Mouse (Mus musculus) retina, embryonic 14.5 days (tissue): ENCODE results near the gene Cbx5.
A peak's percentile ranks its signal among the peaks of the same experiment; 100 is the strongest.
"Not testable (repeated sequence)": the region's sequence is repeated elsewhere in the genome, so short reads cannot be mapped to it uniquely, and the experiment has no call there.

Source experiments
- DNase-seq: peaks from one replicate; pipeline ENCODE4 v3.0.0-alpha.2; 2015; ENCODE audit warnings: low spot score

The Cbx5 gene

DNA sequence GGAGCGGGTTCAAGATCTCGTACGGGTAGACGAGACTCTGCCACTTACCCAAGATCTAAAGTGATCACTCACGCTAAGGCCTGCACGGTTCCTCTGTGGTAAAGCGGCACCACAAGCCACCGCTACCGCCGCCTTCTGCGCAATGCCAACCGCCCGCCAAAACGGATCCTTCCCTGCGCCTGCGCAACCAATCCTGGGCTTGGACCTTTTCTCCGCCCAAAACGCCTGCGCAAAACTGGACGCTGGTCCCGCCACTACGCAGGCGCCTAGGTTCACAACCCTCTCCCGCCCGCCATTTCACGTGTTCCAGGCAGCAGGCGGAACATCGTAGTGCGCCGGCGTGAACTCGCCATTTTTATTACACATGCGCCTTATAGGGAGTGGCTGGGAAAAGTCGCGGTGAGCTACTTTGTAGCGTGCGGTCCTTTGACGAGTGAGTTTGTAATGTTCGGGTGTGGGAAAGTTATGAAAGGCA is at the start of gene Cbx5:
TSS of gene Cbx5 (minus strand) at position 132 of the 475 bp plus-strand sequence.
- peak; percentile 98 for DNase-seq

DNA sequence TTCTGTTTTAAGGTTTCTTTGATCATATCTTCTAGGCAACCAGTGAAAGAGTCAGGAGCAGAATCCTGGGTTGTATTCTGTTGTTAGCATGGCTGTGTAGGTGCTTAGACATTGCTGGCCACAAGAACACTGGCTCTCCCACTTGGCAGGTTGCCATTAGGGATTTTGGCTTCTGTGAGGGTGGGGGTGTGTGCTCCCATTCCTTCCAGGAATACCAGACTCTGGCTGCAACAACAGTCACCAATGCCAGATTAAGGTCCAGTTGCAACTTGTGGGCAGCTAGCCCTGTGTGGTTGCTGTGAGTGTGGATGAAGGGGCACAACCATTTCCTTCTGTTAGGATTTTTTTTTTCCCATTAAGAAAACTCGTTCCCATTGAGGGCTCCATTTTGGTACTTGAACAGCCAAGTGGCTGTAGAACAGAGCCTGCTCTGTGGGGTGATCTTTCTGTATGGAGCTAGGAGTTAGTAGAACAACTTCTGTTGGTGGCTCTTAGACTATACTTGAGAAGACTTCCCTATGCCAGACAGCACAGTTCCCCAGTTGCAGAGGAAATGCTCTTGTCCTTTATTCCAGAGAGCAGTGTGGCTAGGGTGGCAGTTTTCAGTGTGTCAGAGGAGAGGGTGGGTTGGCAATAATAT is 46.3 kb upstream of the Cbx5 start:
- no peak for DNase-seq

DNA sequence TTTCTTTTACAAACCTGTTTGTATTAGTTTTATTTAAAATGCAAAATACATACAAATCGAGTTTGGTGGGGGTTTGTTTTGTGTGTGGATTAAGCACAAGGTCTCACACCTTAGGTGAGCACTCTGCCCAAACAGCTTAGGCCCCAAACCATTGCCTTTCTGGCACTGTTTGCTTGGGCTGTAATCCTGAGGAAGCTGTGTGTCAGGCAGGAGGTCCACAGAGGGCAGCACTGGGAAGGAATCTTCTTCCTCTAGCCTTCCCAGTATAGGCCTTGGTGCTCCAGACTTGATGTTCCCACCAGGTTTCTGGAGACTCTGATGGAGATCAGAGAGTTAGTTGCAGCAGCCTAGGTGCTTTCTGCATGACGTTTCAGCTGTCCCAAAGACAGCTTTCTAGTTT is 45.0 kb upstream of the Cbx5 start:
- DNase-seq: no peak

DNA sequence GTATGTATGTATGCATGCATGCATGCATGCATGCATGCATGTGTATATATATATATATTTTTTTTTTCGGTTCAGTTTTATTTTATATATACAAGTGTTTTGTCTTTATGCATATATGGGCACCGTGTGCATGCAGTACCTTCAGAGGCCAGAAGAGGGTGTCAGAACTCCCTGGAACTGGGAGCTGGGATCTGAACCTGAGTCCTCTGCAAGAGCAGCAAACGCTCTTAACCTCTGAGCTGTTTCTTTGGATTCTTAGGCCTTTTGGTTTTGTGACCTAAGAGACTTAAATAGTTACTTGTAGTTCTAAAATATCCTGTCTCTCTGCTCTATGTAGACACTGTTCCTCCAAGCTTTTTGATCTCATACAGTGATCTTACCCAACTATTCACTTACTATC is 44.5 kb upstream of the Cbx5 start:
- DNase-seq: peak; percentile 66

DNA sequence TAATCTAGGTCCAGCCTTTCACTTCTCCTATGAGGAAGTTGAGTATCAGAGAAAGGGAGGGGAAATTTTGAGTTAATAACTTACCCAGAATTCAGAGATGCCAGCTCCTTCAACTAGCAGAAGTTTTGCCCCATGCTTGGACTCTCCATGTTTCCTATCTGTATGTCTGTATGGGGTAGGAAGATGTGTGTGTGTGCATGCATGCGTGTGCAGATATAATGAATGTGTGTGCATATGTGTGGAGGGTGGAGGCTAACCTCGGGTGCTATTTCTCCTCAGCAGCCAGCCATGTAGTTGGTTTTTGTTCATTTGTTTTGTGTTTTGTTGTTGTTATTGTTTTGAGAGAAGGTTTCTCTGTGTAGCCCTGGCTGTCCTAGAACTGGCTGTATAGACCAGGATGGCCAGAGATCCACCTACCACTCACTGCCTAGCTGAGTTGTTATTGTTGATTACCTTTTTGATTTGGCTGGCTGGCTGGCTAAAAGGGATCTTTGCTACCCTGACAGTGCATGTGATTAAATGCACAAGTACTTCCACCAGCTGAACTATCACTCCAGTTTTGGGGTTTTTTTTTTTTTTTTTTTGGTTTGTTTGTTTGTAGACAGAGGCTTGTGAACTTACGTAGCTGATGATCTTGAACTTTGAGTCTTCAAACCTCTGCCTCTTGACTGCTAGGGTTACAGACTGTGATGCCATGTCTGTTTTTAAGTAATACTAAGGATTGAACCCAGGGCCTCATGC is 42.0 kb upstream of the Cbx5 start:
- no peak for DNase-seq

DNA sequence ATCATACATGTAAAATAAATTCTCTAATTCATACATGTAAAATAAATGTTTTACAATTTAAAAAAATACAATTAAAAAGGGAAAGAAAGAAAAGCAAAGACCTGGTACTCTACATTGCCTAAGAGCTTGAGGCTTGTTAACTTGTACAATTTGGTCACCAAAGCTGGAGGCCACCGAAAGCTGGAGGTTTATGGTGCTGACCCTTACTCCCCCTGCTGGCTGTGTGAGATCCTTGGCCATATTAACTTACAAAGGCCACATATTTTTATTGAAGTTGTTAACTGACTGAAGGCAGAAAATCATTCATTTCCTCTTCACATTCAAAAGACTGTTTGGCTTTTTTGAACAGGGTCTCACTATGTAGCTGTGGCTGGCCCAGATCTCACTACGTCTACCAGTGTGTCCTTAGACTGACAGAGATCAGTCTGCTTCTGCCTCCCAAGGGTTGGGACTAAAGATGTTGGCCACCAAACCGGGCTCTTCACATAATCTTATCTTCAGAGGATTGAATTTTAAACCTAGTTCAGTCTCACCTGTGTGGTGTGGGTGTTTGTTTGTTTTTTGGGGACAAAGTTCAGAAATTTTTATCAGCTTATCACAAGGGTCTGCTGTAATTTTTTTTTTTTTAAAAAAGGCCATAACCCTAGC is 41.3 kb upstream of the Cbx5 start:
- DNase-seq: peak; percentile 76

DNA sequence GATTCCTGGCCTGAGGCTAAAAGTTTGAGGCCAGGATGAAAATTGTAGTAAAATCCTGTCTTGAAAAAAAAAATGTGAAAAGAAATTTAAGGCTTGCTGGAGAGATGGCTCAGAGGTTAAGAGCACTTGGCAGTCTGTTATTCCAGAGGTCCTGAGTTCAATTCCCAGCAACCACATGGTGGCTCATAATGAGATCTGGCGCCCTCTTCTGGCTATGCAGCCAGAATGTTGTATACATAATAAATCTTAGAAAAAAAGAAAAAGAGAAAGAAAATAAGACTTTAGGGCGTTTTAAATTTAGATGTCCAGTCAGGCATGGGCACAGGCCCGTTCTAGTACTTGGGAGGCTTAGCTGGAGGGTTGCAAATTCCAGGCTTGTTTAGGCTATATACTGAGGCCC is 40.1 kb upstream of the Cbx5 start:
- DNase-seq: peak; percentile 59

DNA sequence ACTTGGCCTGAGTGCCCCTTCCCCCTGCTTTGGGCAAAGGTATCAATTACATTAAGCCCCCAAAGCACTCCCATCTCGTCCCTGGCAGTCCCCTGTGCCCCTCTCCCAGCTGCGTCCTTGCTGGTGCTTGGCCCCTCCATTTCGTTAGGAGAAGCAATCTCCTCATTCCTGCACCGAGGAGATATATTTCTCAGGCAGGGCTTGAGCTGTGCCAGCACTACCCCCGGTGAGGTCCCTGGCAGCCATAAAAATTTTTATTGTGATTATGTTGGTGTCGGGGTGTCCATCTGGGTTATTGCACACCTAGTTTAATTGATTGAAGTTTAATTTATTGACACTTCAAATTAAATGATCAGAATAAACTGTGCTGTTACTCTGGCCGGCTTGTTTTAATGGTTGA is 38.3 kb upstream of the Cbx5 start:
- DNase-seq: no peak

DNA sequence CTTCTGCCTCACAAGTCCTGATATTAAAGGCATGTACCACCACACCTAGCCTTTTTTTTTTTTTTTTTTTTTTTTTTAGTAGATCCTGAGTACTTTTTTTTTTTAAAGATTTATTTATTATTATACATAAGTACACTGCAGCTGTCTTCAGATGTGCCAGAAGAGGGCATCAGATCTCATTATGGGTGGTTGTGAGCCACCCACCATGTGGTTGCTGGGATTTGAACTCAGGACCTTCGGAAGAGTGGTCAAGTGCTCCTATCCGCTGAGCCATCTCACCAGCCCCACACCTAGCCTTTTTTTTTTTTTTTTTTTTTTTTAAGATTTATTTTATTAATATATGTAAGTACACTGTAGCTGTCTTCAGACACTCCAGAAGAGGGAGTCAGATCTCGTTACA is 36.3 kb upstream of the Cbx5 start:
- not testable (repeated sequence) for DNase-seq

DNA sequence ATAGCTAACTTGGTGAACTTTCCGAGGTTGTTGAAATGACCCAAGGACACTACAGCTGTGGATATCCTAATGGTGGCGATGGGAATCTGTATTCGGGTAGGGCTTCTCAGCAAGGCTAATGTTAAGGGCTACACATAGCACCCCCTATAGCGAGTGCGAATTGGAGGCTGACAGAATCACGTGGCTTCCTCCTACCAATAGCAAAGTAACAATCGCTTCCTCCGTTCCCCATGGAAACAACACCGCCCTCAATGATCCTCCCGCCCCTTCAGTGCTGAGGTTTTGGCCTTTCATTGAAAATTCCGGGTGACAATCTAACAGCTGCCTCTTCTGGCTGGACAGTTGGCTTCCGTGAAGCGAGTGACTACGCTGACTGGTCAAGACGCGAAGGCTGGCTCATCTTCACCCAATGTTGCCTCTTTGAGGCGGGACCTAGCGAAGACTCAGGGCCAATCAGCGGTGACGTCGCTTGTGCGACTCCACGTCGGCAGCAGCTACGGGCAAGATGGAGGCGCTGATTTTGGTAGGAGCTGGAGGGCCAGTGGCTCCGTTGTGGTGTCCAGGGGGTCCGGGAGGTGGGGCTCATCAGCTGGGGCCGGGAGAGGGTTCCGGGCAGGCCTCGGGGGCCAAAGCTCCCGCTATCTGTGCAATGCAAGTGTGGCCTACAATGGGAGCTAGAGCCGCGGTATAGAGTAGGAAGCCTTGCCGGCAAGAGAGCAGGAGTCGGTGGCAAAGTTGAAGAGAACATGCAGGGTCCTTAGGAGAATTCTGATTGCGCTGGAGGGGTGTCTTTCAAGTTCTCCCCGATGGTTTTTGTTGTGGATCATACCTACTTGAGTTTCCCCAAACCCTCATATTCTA is 33.0 kb upstream of the Cbx5 start, which contains the start of gene Copz1:
TSS of gene Copz1 (plus strand) at position 296 of the 861 bp plus-strand sequence.
- peak; percentile 98 for DNase-seq

DNA sequence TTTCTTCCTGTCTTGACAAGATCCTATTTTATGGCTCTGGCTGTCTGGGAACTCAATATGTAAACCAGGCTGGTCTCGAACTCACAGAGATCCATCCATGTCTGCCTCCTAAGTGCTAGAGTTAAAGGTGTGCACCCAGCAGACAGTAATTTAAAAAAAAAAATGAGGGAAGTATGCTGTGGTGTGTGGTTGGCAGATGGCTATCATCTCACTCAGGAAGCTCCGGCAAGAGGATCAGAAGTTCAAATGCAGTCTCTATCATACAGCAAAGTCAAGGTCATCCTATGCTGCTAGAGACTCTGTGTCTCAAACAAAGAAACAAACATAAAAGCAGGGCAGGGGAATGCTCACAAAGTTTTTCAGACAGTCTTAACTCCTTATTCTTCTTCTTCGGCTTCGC is 29.3 kb upstream of the Cbx5 start:
- DNase-seq: no peak

DNA sequence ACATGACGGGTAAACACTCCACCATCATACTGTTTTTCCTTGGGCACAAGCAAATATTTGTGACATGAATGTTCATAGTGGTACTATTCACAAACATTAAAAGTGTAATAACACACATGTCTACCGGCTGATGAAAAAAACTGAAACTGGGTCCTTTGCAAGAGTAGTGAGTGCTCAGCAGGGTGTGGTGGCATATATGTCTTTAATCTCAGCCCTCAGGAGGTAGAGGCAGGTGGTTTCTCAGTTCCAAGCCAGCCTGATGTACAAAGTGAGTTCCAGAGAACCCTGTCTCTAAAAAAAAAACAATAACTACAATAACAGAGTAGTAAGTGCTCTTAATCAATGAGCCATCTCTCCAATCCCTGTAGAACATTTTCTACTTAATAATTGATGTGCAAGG is 25.2 kb upstream of the Cbx5 start:
- no peak for DNase-seq

DNA sequence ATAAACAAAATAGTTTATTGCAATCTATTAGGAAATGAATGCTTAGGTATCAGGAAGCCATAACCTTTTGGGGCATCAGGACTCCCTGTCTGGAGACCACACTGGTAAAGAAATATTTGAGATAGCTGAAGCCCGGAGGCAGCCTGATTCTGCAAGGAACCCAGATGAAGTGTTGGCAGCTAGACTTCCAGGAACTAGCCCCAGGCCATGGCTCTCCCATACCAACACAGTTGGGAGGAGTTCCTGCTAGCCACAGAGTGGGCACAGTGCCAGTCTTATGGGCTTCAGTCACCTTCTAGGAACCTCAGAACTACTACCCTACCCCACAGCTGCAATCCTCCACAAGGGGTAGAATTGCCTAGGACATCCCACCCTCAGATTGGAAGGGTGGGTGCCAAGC is 20.4 kb upstream of the Cbx5 start:
- no peak for DNase-seq

DNA sequence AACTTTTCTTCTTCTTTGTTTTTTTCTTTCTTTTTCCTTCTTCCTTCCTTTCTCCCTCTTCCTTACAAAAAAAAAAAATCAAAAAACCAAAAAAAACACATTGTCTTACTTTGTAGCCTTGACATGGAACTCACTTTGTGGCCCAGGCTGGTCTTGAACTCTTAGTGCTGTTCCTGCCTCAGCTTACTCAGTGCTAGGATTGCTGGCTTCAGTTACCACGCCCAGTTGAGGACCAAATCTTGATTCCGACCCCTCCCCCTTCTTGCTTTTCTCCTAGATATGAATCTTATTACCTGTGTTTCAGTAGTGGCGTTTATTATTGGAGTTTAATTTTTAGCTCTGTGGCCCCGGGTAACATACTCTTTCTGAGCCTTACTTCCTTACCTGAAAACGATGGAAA is 19.5 kb upstream of the Cbx5 start:
- DNase-seq: no peak

DNA sequence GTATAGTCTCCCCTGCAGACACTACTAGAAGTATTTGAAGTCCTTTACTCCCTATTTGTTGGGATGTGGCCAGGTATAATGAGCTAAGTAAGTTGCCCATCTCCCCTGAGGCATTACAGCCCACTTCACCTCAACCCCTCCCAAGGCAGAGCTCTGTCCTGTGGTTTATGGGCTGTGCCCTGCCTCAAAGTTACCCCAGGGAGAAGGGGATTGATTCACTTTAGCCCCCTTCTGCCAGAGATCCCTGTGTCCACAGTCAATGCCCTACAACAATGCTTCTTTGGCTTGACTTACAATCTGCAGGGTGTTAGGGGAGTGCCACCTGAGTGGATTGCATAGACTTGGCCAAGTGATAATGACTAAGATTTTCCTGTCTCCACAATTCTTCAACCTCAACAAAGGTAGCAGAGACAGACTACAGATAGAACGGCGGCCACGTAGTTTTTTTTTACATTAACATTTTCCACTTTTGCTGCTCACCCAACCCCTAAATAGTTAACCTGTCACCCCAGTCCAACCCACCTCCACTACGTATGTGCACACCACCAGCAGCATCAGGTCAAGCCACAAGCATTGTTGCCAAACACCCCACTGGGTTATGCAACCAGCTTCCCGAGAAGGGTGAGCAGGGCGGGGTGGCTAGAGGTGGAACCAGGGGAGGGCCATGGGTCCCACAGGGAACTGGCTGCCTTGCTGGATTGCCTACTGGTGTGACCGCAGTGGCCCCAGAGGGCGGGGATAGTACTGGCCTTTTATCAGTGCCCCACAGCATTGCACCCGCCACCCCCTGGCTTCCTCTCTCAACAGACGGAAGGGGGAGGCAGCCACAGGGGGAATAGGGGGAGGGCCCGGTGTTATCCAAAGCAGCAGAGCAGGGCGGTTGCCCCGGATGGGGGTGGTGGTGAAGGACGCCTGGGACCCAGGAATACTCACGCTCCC is 18.4 kb upstream of the Cbx5 start, which contains the start of gene Nfe2:
TSS of gene Nfe2 (minus strand) at position 614 of the 939 bp plus-strand sequence.
- DNase-seq: no peak

DNA sequence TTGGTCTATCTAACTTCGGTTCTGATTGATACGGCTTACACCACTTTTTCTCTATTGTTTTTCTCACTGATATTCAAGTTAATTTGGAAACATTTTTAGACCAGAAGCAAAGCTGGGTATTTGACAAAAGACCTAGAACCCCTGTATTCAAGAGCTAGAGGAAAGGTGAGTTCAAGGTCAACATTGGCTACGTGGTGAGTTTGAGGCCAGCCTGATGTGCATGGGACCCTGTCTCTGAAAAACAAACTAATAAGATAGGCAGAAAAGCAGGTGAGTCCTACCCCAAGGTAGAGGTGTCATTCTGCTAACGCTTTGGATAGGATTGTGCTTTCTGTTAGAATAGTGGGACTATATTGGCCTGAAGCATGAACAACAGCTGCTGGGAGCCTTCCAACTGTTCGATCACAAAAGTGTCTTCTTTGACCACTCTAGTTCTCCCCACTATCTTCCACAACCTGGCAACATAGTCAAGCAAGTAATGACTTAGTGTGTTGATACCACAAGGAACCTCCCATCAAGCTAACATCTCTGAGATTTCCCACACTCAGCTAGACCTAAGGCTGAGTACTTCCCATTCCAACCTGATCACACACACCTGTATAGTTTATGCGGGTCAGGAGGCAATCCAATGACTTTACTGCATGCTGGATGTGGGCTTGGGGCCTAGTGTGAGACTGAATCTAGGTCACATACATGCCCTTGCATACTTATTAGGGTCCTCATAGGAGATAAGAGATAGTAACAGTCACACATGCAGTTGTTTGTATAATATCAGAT is 16.8 kb upstream of the Cbx5 start:
- no peak for DNase-seq

DNA sequence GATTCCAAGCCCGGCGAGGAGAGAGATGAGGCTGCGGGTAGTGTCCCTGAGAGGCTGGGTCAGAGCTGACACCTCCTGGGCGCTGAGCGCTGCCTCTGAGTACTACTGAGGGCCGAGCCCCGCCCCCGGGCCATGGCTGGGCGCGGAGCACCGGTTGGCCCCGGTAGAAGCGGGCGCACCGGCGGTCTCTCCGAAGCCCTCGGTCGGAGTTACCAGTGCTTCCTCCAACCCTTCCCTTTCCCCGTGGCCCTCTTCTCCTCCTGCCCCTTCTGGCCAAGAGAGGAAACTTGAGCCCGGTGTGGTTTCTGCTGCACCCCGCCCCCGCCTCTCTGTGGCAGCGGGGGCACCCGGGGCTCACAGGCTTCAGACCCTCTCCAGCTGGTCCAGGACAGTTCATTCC is 15.6 kb upstream of the Cbx5 start:
- peak; percentile 64 for DNase-seq

DNA sequence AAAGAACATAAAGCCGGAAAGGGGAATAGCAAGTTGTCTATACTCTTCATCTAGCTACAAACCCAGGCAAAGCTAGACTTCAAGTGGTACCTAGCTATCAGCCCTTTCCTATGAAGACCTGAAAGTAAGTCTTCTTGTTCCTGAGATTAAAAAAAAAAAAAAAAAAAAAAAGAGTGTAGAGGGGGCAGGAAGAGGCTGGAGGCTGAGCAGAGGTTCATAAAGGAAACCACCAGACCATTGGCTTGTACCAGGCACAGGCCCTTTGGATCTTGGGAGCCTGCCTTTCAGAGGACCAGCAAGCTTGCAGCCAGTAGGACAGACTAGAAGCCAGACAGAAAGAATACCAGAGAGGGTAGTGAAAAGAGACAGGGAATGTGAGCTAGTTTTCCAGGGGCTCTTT is 13.7 kb upstream of the Cbx5 start:
- DNase-seq: no peak

DNA sequence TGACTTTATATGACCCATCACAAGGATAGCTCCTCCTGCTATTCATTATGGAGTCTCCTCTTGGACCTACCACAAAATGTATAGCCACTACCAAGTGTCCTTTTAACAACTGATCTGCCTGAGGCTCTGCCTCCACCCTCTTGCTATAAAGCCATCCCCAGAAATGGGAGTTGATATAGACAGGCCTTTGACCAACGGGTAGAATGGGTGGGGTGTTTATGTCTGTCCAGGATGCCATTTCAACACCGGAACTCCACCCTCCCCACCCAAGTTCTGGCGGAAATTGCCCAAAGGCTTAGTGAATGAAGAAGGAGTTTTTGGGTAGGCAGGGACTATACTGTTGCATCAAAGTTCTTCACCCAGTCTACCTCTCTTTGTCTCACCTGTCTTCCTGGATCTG is 13.0 kb upstream of the Cbx5 start:
- no peak for DNase-seq

DNA sequence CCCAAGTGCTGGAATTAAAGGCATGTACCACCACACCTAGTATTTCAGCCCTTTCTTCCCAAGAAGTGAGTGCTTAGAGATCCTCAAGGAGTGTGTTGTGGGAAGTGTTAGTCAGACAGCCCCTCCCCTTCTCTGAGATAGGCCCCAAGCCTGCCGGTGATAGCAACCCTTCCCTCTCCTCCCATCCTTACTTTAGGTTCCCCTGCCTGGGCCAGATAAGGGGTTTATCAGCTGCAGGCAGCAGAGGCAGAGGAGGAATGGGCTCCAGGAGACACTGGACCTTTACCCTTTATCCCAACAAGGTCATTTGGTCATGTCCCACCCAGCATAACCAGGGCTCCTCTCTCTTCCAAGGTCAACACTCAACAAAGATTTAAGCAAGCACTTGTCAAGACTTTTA is 12.0 kb upstream of the Cbx5 start:
- DNase-seq: no peak
